Mouse (Mus musculus): ENCODE results near the gene Gm49322. TPM values are rescaled to one million over a fixed set of nuclear protein-coding genes. Genes with fewer than 3 reads are reported as not detected.

Gene Gm49322
- polyA plus RNA-seq, 1 experiment = 1.1 TPM

DNA sequence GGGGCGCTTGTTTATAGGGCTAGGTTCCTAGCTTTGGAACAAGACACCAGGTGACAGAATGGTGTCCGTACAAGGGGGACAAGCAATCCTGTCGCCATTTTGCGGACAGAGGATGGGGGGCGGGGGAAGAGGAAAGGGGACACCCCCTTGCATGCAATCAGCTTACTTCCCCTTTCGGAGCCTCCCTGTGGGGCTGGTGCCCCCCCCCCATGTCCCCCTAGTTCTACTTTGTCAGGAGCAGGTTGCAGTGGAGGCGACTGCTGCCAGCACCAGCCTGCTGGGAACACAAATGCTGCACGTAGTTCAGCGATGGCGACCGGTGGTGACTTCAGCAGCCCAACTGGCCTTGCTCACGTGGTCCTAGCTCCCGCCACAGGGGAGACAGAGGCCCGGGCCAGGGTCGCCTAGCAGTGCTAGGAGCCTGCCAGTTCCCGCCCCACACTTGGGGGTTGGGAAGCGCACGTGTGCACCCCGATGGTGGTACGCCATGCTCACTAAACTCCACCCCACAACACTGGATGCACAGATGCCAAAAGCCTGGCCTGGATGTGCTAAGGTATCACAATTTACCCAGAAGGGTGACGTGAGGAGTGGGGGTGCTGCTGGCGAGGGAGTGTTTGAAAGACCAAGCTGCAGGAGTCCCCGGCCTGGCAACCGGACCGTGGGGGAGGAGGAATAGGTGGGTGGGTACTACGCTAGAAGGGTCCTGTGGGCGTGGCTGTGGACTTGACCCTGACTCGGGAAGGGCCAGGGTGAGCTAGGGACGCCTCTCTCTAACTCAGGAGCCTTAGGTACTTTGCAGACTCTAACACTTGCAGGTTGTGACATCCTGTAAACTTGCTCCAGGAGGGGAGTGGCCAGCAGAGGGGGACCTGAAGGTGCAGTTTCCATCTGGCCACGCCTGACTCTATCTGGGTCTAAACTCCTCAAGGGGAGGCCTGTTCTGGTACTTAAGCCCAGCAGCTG, 34.7 kb upstream of the Gm49322 start:
- H3K4me3 ChIP-seq (ENCODE audit: insufficient read depth, low read length) = peak overlapping the region; percentile 39
- no peak for TF ChIP-seq POLR2A (IDR thresholded peaks at IDR 0.05; ENCODE audit: borderline replicate concordance, low read depth, low read length)
- no peak for TF ChIP-seq CTCF (IDR thresholded peaks at IDR 0.05; ENCODE audit: low read depth, low read length)
- peak overlapping the region; percentile 20; the same call in 1 of the 2 replicates for H3K27ac ChIP-seq (ENCODE audit: insufficient read depth, low read depth, low read length)
- H3K4me1 ChIP-seq (ENCODE audit: control insufficient read depth, insufficient read depth, low read length) = peaks cover 32% of the 10 kb centered on the region

DNA sequence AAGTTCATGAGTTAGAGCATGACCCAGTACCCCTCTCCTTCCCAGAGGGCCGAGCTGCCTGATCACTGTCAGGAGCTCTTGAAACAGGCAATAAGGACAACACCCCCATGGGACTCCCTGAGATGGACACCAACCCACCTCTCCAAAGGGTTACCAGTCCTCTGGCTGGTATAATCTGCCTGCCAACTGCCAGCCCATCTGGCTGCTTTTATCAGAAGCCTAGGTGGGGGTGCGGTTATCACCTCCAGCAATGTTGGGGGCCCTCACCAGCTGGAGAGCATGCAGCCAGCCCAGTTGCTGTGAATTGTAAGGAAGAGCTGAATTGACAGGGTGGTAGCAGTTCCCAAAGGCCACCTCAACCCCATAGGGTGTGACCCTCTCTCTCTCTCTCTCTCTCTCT, 33.3 kb upstream of the Gm49322 start:
- Histone ChIP-seq H3K27ac (ENCODE audit: insufficient read depth, low read depth, low read length) (no peak overlapping the region), H3K4me3 (ENCODE audit: insufficient read depth, low read length) (no peak overlapping the region), H3K4me1 (ENCODE audit: control insufficient read depth, insufficient read depth, low read length) (peaks cover 32% of the 10 kb centered on the region)
- no peak for TF ChIP-seq POLR2A (IDR thresholded peaks at IDR 0.05; ENCODE audit: borderline replicate concordance, low read depth, low read length)
- TF ChIP-seq CTCF (IDR thresholded peaks at IDR 0.05; ENCODE audit: low read depth, low read length) = no peak

DNA sequence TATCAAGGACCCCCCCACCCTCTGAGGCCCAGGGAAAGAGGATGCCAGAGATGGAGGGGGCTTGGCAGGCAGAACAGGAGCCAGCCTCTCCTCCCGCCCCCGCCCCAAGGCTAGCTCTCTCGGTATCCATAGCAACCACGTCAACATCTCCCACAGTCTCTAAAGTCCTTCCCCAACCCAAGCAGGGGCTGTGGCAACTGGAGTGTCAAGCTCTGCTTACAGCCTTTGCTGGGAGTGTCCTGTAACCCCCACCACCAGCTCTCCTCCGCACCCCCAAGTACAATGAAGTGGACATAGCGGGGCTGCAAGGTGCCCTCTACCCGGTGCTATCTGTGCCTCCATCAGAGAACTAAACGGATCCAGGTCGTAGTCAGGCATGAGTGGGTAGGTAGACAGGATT, 31.9 kb upstream of the Gm49322 start:
- H3K4me1 ChIP-seq (ENCODE audit: control insufficient read depth, insufficient read depth, low read length) = peaks cover 36% of the 10 kb centered on the region
- no peak overlapping the region for H3K27ac ChIP-seq (ENCODE audit: insufficient read depth, low read depth, low read length)
- H3K4me3 ChIP-seq (ENCODE audit: insufficient read depth, low read length) = no peak overlapping the region
- no peak for TF ChIP-seq CTCF (IDR thresholded peaks at IDR 0.05; ENCODE audit: low read depth, low read length)

DNA sequence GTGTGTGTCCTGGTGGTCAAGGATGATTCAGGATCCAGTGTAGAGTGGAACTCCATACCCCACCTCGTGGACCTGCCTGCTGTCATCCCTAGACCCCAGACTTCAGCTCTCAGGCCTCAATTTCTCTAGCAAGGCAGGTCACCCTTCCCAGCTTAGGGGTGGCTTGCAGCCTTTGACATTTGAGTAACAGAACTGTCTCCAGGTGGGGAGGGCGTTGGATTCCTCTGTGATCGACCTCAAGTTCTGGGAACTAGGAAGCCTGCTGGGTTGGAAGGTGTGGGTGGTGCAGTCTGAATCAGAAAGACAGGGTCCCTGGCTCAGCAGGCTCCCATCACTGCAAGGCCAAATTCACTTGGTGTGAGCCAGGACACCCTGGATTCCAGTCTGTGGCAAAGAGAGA, 30.9 kb upstream of the Gm49322 start:
- H3K4me1 ChIP-seq (ENCODE audit: control insufficient read depth, insufficient read depth, low read length) = peaks cover 35% of the 10 kb centered on the region
- H3K27ac ChIP-seq (ENCODE audit: insufficient read depth, low read depth, low read length) = no peak overlapping the region
- no peak for TF ChIP-seq POLR2A (IDR thresholded peaks at IDR 0.05; ENCODE audit: borderline replicate concordance, low read depth, low read length)
- TF ChIP-seq CTCF (IDR thresholded peaks at IDR 0.05; ENCODE audit: low read depth, low read length) = no peak
- peak overlapping the region; percentile 92; the same call in 1 of the 2 replicates for H3K4me3 ChIP-seq (ENCODE audit: insufficient read depth, low read length)

DNA sequence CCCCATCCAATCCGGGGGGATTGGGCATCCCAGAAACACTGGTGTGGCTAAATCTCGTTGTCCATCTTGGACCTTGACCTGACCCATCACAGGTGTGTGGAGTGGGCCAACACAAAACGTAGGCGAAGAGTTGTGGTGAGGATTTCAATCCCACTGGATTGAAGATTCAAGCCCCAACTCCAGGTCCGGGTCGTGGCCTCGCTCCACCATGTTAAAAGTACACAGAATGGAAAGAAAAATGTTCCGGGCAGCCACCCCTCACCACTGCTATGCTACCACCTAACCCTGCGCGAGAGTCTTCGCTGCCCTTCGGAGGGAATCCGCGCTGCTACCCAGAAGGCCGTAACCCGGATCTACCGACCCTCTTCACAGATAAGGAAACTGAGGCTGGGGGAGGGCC, 29.9 kb upstream of the Gm49322 start:
- Histone ChIP-seq H3K4me1 (ENCODE audit: control insufficient read depth, insufficient read depth, low read length) (peaks cover 25% of the 10 kb centered on the region), H3K4me3 (ENCODE audit: insufficient read depth, low read length) (peak overlapping the region; percentile 92), H3K27ac (ENCODE audit: insufficient read depth, low read depth, low read length) (no peak overlapping the region)
- TF ChIP-seq CTCF (IDR thresholded peaks at IDR 0.05; ENCODE audit: low read depth, low read length) (no peak), POLR2A (IDR thresholded peaks at IDR 0.05; ENCODE audit: borderline replicate concordance, low read depth, low read length) (no peak)

DNA sequence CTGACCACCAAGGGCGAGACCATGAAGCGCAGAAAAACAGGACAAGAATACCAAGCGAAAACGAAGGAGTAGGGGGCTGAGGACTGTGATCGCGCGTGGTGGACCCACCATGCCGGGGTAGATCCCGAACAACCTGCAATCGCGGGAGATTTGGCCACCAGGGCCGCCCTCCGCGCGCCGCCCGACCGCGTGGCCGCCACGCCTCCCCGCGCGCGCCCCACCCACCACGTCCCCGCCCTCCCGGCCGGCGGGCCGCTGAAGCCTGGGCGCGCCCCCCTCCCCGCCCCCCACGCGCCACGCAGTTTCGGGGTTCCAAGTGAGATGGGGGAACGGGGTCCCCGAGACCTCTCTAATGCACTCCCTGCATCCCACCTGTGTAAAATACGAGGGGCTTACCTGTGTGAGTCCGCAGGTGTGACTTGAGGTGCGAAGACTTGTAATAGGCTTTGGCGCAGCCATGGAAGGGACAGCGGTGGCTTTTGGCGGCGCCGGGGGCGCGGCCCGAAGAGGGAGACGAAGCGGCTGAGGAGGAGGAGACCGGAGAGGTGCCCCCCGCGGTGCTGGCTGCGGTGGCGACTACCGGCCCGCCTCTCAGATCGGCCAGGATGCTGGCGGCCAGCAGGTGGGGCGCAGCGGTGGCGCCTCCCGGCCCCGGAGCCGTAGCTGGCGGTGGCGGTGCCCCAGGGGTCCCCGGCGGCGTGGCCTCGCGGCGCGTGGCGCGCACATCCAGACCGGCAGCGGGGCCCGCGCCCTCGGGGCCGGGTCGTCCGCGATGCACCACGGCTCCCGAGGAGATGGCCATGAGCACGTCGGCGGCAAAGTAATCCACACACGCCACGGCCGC, 29.2 kb upstream of the Gm49322 start:
- peaks cover 19% of the 10 kb centered on the region for H3K4me1 ChIP-seq (ENCODE audit: control insufficient read depth, insufficient read depth, low read length)
- TF ChIP-seq CTCF (IDR thresholded peaks at IDR 0.05; ENCODE audit: low read depth, low read length) = no peak
- no peak for TF ChIP-seq POLR2A (IDR thresholded peaks at IDR 0.05; ENCODE audit: borderline replicate concordance, low read depth, low read length)
- H3K27ac ChIP-seq (ENCODE audit: insufficient read depth, low read depth, low read length) = peak overlapping the region; percentile 54
- H3K4me3 ChIP-seq (ENCODE audit: insufficient read depth, low read length) = peak overlapping the region; percentile 92

DNA sequence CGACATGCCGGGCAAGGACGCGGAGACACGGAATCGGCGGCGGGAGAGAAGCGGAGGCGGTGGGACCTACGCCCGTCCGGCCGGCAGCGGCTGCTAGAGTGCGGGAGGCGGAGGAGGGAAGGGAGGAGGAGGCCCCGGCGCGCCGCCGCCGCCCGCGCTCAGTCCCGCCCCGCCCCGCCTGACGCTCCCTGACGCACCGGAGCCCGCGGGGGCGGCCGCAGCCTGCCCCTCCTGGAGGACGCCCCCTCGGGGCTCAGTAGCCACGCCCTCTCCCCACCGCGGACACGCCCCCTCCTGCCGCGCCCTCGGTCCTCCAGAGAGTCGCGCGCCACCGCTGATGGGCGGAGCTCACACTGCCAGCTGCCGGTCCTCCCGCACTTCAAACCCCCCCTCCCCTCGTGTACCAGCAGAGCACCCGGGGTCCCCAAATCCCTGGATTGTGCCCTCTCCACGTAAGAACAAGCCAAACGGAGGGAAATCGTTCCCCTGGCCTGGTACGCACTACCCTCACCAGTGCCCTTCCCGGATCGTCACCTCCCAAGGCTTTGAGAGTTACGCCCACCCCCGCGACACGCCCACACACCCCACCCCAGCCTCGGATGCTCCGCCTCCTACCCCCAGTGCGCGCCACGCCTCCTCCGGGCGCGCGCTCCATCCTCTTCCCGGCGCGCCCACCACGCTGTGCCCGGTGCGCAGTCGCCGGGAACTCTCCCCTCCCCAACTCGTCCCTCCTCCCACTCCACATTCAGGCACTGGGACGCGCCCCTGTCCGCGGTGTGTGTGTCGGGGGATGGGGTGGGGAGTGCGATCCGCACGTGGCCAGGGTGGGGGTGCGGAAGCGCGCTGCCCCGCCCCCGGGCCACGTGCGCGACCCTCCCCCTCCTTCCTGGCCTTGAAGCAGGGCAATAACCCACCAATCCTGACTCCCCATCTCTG, 28.4 kb upstream of the Gm49322 start, which contains the start of gene Klf16:
TSS of gene Klf16 (minus strand) at position 127 of the 936 bp plus-strand sequence.
- TF ChIP-seq CTCF (IDR thresholded peaks at IDR 0.05; ENCODE audit: low read depth, low read length) (no peak), POLR2A (IDR thresholded peaks at IDR 0.05; ENCODE audit: borderline replicate concordance, low read depth, low read length) (no peak)
- peak within 1 kb of the TSS; percentile 92 for H3K4me3 ChIP-seq (ENCODE audit: insufficient read depth, low read length)
- H3K4me1 ChIP-seq (ENCODE audit: control insufficient read depth, insufficient read depth, low read length) = peaks cover 17% of the 10 kb centered on the region

DNA sequence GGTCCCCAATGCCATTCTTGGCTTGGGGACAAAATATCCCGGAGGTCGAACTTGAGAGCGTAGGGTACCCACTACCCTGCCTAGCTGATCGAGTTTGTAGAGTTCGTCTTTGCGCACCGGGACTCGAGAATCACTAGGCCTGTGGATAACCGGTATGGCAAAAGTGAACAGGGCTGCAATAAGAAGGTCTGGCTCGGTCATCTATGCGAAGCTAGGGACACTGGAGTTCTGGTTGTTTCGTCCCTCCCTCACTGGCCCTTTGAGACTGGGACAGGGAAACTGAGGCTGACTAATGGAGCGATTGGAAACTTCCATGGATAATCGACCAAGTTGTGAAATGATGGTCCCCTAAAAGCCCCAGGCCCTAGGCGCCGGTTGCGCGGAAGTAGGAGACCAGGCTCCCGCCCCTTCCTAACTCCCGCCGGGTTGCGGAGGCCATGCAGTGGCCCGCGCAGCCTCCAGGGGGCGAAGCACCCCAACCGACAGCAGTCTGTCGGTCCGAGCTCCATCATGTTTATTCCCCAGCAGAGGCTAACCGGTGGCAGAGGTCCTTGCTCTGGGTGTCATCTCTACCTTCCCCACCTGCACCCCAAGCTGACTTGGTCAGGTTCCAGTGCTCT, 27.6 kb upstream of the Gm49322 start:
- TF ChIP-seq CTCF (IDR thresholded peaks at IDR 0.05; ENCODE audit: low read depth, low read length) (peak; percentile 77), POLR2A (IDR thresholded peaks at IDR 0.05; ENCODE audit: borderline replicate concordance, low read depth, low read length) (0 out of 2 replicates have a peak, but pooled peaks have one; percentile 51)
- Histone ChIP-seq H3K4me3 (ENCODE audit: insufficient read depth, low read length) (peak overlapping the region; percentile 90), H3K27ac (ENCODE audit: insufficient read depth, low read depth, low read length) (peak overlapping the region; percentile 83), H3K4me1 (ENCODE audit: control insufficient read depth, insufficient read depth, low read length) (peaks cover 17% of the 10 kb centered on the region)

More for the DNA sequence above, 28.4 kb upstream of the Gm49322 start, which contains the start of gene Klf16:
- H3K27ac ChIP-seq (ENCODE audit: insufficient read depth, low read depth, low read length) = peak within 1 kb of the TSS; percentile 84
